Comparison of ENCODE assay signal across 14 mouse cellular contexts in the genomic region with DNA sequence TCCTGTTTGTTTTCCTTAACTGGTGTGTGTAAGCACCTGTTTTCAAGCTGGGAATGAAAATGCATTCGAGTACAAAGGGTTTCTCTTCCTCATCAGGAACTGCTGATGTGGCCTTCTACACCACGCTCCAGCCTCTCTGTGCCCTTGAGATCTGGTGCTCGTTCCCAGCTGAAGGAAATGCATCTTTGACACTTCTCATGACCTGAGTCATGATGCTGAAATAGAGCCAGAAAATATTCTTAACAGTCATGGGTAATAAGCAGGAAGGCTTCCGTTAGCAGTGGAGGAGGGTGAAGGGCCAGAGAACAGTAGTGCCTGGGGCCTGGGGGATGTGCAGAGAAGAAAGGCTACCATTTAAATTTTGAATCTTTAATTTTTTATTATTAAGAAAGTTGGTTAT.
A peak's percentile ranks its signal among the peaks of the same experiment; 100 is the strongest.
DNase-seq lines count a peak whose midpoint lies in the region; ATAC-seq and TF ChIP-seq lines count a peak whose summit lies in the region.
"Had no signal": no experiment of that assay in that cellular context is flagged by ENCODE, and none has a peak within 500 bp of the region (broad histone marks: within the 10 kb centered on the region; RNA-seq: fewer than 3 reads in every experiment).

No protein-coding gene starts in this region.

- WGBS in midbrain, embryonic 14.5 days = 89% methylated on average over 4 of the region's 4 CpGs
- 80% methylated on average over 4 of the region's 4 CpGs for WGBS in midbrain, postnatal 0 days
- 4% methylated on average over 4 of the region's 4 CpGs for WGBS in macrophage (ENCODE audit: missing documents)
- WGBS in stomach, postnatal 0 days = 61% methylated on average over 4 of the region's 4 CpGs

- DNase-seq in heart, adult 18-20 months = peak; percentile 47 to 70
- DNase-seq in heart, postnatal 25 days (ENCODE audit: low spot score) = no peak
- DNase-seq in midbrain, embryonic 14.5 days = peak; percentile 7
- no peak for DNase-seq in midbrain, postnatal 0 days (ENCODE audit: low spot score)
- peak; percentile 11 for DNase-seq in heart, postnatal 4 days
- DNase-seq in stomach, postnatal 0 days (ENCODE audit: low spot score) = no peak
- DNase-seq in left cerebral cortex, postnatal 10 days (ENCODE audit: extremely low spot score in 1 of 2, low spot score in 2 of 2) = no peak
- DNase-seq: embryo, embryonic 11 days; right cerebral cortex, postnatal 4 days had no signal

- TF ChIP-seq EP300 in stomach, postnatal 0 days (optimal IDR thresholded peaks at IDR 0.05) = no peak

- peaks cover 13% of the 10 kb centered on the region for H3K4me1 ChIP-seq in midbrain, embryonic 14.5 days (ENCODE audit: control insufficient read depth, insufficient read depth, low read length)
- peaks cover 7% of the 10 kb centered on the region; the same call in 1 of the 2 replicates for H3K4me1 ChIP-seq in midbrain, postnatal 0 days (ENCODE audit: insufficient read depth, low read length)
- H3K4me1 ChIP-seq in stomach, postnatal 0 days (replicated peaks; ENCODE audit: control insufficient read depth, insufficient read depth) = no peaks in the 10 kb centered on the region

- TF ChIP-seq CTCF in midbrain, postnatal 0 days (IDR thresholded peaks at IDR 0.05) = no peak
- no peak for TF ChIP-seq CTCF in stomach, postnatal 0 days (IDR thresholded peaks at IDR 0.05; ENCODE audit: low read depth)

- H3K27ac ChIP-seq in midbrain, embryonic 14.5 days (replicated peaks; ENCODE audit: low read depth, low read length) = no peak overlapping the region
- no peak overlapping the region for H3K27ac ChIP-seq in midbrain, postnatal 0 days (ENCODE audit: low read depth, low read length)
- peak overlapping the region; percentile 54 for H3K27ac ChIP-seq in macrophage
- H3K27ac ChIP-seq in stomach, postnatal 0 days (replicated peaks) = no peak overlapping the region
- H3K27ac ChIP-seq: heart, embryonic 13.5 days; hindbrain, postnatal 0 days; limb, embryonic 12.5 days; midbrain, embryonic 13.5 days had no signal

- H3K9ac ChIP-seq in midbrain, embryonic 14.5 days (replicated peaks; ENCODE audit: low read length) = no peak overlapping the region
- H3K9ac ChIP-seq in midbrain, postnatal 0 days (replicated peaks; ENCODE audit: low read length, poor library complexity, severe bottlenecking) = no peak overlapping the region
- no peak overlapping the region for H3K9ac ChIP-seq in stomach, postnatal 0 days (ENCODE audit: low read length)
- H3K9ac ChIP-seq: heart, embryonic 13.5 days; limb, embryonic 12.5 days; midbrain, embryonic 13.5 days had no signal

- no peak overlapping the region for H3K4me3 ChIP-seq in midbrain, embryonic 14.5 days (replicated peaks; ENCODE audit: low read depth, low read length)
- no peak overlapping the region for H3K4me3 ChIP-seq in midbrain, postnatal 0 days (ENCODE audit: low read depth, low read length)
- H3K4me3 ChIP-seq in macrophage (ENCODE audit: inconsistent target) = no peak overlapping the region
- H3K4me3 ChIP-seq in stomach, postnatal 0 days (ENCODE audit: low read depth, low read length) = no peak overlapping the region
- H3K4me3 ChIP-seq: heart, embryonic 13.5 days; limb, embryonic 12.5 days; midbrain, embryonic 13.5 days had no signal

- no peak overlapping the region for H3K4me2 ChIP-seq in midbrain, embryonic 14.5 days (ENCODE audit: low read length)
- no peak overlapping the region for H3K4me2 ChIP-seq in midbrain, postnatal 0 days (ENCODE audit: low read depth, low read length, poor library complexity, severe bottlenecking)
- H3K4me2 ChIP-seq in stomach, postnatal 0 days (replicated peaks; ENCODE audit: low read depth) = no peak overlapping the region
- H3K4me2 ChIP-seq: heart, embryonic 13.5 days; limb, embryonic 12.5 days; midbrain, embryonic 13.5 days had no signal

- no peaks in the 10 kb centered on the region for H3K36me3 ChIP-seq in midbrain, embryonic 14.5 days (ENCODE audit: control insufficient read depth, insufficient read depth, low read length)
- H3K36me3 ChIP-seq in midbrain, postnatal 0 days (ENCODE audit: insufficient read depth, low read length) = no peaks in the 10 kb centered on the region
- no peaks in the 10 kb centered on the region for H3K36me3 ChIP-seq in macrophage (ENCODE audit: inconsistent target)
- no peaks in the 10 kb centered on the region for H3K36me3 ChIP-seq in stomach, postnatal 0 days (ENCODE audit: control insufficient read depth, insufficient read depth, low read length)
- H3K36me3 ChIP-seq: heart, embryonic 13.5 days; limb, embryonic 12.5 days; midbrain, embryonic 13.5 days had no signal

- peaks cover 23% of the 10 kb centered on the region for H3K27me3 ChIP-seq in midbrain, embryonic 14.5 days (ENCODE audit: control insufficient read depth, insufficient read depth, low read length)
- H3K27me3 ChIP-seq in midbrain, postnatal 0 days (ENCODE audit: insufficient read depth, low read length) = peaks cover 7% of the 10 kb centered on the region
- H3K27me3 ChIP-seq in stomach, postnatal 0 days (ENCODE audit: control insufficient read depth, insufficient read depth, low read length) = no peaks in the 10 kb centered on the region

- no peak for ATAC-seq in midbrain, embryonic 14.5 days (ENCODE audit: low FRiP score, low TSS enrichment)
- ATAC-seq in midbrain, postnatal 0 days (ENCODE audit: low FRiP score) = no peak
- no peak for ATAC-seq in stomach, postnatal 0 days (ENCODE audit: low FRiP score, low TSS enrichment)
- ATAC-seq: hindbrain, postnatal 0 days; midbrain, embryonic 13.5 days had no signal

- intact Hi-C loops in heart, postnatal 25 days (cut with DNase I) = loop anchor here (2.0 to 5.0 kb wide), 2 partner anchors 52 to 91 kb away; no protein-coding TSS in a partner anchor
- intact Hi-C loops in left cerebral cortex, postnatal 10 days (cut with DNase I) = loop anchor here (5.0 kb wide), 1 partner anchor 311 kb away; a partner anchor contains a TSS

- no peaks in the 10 kb centered on the region for H3K79me2 ChIP-seq in macrophage (ENCODE audit: inconsistent target)

- no peaks in the 10 kb centered on the region for H3K9me3 ChIP-seq in midbrain, embryonic 14.5 days (ENCODE audit: control insufficient read depth, low read length)
- H3K9me3 ChIP-seq in midbrain, postnatal 0 days (ENCODE audit: low read length) = no peaks in the 10 kb centered on the region
- H3K9me3 ChIP-seq in stomach, postnatal 0 days (ENCODE audit: control insufficient read depth, low read length) = no peaks in the 10 kb centered on the region
- H3K9me3 ChIP-seq: heart, embryonic 13.5 days; limb, embryonic 12.5 days; midbrain, embryonic 13.5 days had no signal

Comparison
In these comparisons a context has a peak if more than half of its experiments do, and no peak if none do; other contexts are left out.
1. DNase-seq: peak in heart, adult 18-20 months (2 of 2), midbrain, embryonic 14.5 days (single experiment) and heart, postnatal 4 days (single experiment); none in heart, postnatal 25 days (single experiment), midbrain, postnatal 0 days (single experiment), stomach, postnatal 0 days (single experiment) and left cerebral cortex, postnatal 10 days (0 of 2).